Mouse (Mus musculus) limb, embryonic 13.5 days (tissue): ENCODE results near the gene Obp2a. TPM values are rescaled to one million over a fixed set of nuclear protein-coding genes. Genes with fewer than 3 reads are reported as not detected.
"Not testable (repeated sequence)": the region's sequence is repeated elsewhere in the genome, so short reads cannot be mapped to it uniquely, and the experiment has no call there.

ENCODE experiments used
- ATAC-seq: fragments of 200-750 bp; cut with Nextera tagmentation; 2 replicates; pipeline ENCODE4 v1.8.0; 2017; ENCODE audit warnings: low read depth, moderate number of reproducible peaks, moderate TSS enrichment; ENCODE audit not compliant: low FRiP score
- H3K27ac ChIP-seq: fragments of 300-500 bp; sonication (generic); 2 replicates; pipeline ENCODE4 v1.5.1; 2015; ENCODE audit warnings: inconsistent platforms, mild to moderate bottlenecking, moderate library complexity
- H3K27me3 ChIP-seq: fragments of 300-500 bp; sonication (generic); 2 replicates; pipeline ENCODE4 v1.6.1; 2015; ENCODE audit warnings: mild to moderate bottlenecking, inconsistent platforms
- H3K36me3 ChIP-seq: fragments of 300-500 bp; sonication (generic); 2 replicates; pipeline ENCODE4 v1.6.1; 2015; ENCODE audit warnings: inconsistent platforms, mild to moderate bottlenecking, moderate library complexity
- H3K4me1 ChIP-seq: fragments of 300-500 bp; sonication (generic); 2 replicates; pipeline ENCODE4 v1.6.1; 2015; ENCODE audit warnings: inconsistent platforms
- H3K4me2 ChIP-seq: fragments of 300-500 bp; sonication (generic); replicated peaks from 2 replicates; pipeline ENCODE4 v1.6.1; 2015; ENCODE audit warnings: inconsistent platforms, mild to moderate bottlenecking, moderate library complexity
- H3K4me3 ChIP-seq: fragments of 300-500 bp; sonication (generic); 2 replicates; pipeline ENCODE4 v1.5.1; 2015; ENCODE audit warnings: moderate library complexity, mild to moderate bottlenecking, inconsistent platforms
- H3K9ac ChIP-seq: fragments of 300-500 bp; sonication (generic); 2 replicates; pipeline ENCODE4 v1.6.1; 2015; ENCODE audit warnings: mild to moderate bottlenecking, inconsistent platforms
- H3K9me3 ChIP-seq: fragments of 300-500 bp; sonication (generic); 2 replicates; pipeline ENCODE4 v1.6.1; 2016; ENCODE audit warnings: inconsistent platforms
- WGBS: fragments of 180-500 bp; shearing (Covaris S2); methylation state at CpG from one replicate; pipeline ENCODE4 v1.1.7; 2015; 5-methylcytosine and 5-hydroxymethylcytosine counted together
- polyA plus RNA-seq: library from polyadenylated mRNA; unstranded; fragments of >200 nt; fragmentation: Nextera tagmentation; extraction: Ambion mirVana; gene quantifications from 2 replicates; pipeline ENCODE4 v1.2.1, GENCODE M21; 2015

Gene Obp2a
- not detected in 2 replicates for polyA plus RNA-seq

DNA sequence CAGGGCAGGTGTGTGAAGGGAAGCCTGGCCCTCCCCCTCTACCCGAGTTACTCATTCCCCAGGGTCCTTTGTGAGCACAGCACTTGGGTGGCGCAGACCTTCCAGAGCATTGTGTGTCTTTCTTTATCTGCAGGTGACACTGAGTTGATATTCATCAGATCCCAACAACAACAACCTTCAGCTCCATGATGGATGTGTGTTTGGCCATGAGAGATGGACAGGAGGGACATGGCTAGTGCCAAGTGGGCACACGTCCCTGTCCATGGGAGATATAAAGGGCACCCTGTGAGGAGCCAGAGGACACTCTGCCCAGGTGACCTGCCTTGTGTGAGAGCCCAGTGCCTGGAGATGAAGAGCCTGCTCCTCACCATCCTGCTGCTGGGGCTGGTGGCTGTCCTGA, at the start of gene Obp2a:
Gene Obp2a (plus strand): TSS at position 301 of the 400 bp plus-strand sequence.
- not testable (repeated sequence) for H3K27ac ChIP-seq, H3K4me3 ChIP-seq, H3K36me3 ChIP-seq, H3K9me3 ChIP-seq, ATAC-seq, H3K9ac ChIP-seq, H3K4me2 ChIP-seq, H3K4me1 ChIP-seq, H3K27me3 ChIP-seq
- 89% methylated on average over 3 of the region's 3 CpGs for WGBS

GRCm38 (mm10) chr2:25652902-25653301, 46.9 kb upstream of the Obp2a start, which contains the start of gene Lcn8:
Gene Lcn8, plus strand, starts transcription at chr2:25653120.
- Histone ChIP-seq H3K27ac (no peak within 1 kb of the TSS), H3K36me3 (no peaks in the 10 kb centered on the region), H3K27me3 (no peaks in the 10 kb centered on the region), H3K9ac (no peak within 1 kb of the TSS), H3K4me2 (no peak within 1 kb of the TSS), H3K9me3 (no peaks in the 10 kb centered on the region), H3K4me1 (no peaks in the 10 kb centered on the region), H3K4me3 (no peak within 1 kb of the TSS)
- ATAC-seq: no peak
- WGBS: 81% methylated on average over 2 of the region's 2 CpGs

DNA sequence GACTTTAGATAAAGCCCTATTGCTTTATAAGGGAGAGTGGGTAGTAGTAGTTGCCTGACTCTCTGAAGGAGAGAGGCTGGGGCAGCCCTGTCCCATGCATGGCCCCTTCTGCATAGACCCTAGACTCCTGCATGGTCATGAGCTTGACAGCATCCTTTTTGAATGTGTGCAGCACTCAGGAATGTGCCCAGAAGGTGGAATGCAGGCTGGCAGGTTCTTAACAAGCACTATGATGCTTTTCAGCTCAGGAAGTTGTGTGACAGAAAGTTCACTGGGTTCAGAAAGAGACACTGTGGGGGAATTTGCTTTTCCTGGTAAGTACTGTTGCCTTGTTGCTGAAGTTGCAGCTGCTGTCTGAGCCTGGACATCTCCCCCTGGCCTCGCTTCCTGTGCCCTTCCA, 45.3 kb upstream of the Obp2a start:
- Histone ChIP-seq H3K4me2 (no peak overlapping the region), H3K4me3 (no peak overlapping the region), H3K36me3 (no peaks in the 10 kb centered on the region), H3K27ac (no peak overlapping the region), H3K9ac (no peak overlapping the region), H3K9me3 (no peaks in the 10 kb centered on the region), H3K27me3 (no peaks in the 10 kb centered on the region), H3K4me1 (no peaks in the 10 kb centered on the region)
- 67% methylated on average over 1 of the region's 1 CpGs for WGBS
- no peak for ATAC-seq

- H3K27ac ChIP-seq: no peak overlapping the region
- WGBS: 83% methylated on average over 4 of the region's 4 CpGs
- H3K27me3 ChIP-seq: no peaks in the 10 kb centered on the region
- no peaks in the 10 kb centered on the region for H3K4me1 ChIP-seq
- no peaks in the 10 kb centered on the region for H3K36me3 ChIP-seq
- H3K9me3 ChIP-seq: no peaks in the 10 kb centered on the region
- H3K4me2 ChIP-seq: no peak overlapping the region
- H3K9ac ChIP-seq: no peak overlapping the region
- H3K4me3 ChIP-seq: no peak overlapping the region
- no peak for ATAC-seq
These were observed 43.2 kb upstream of the Obp2a start for GRCm38 (mm10) chr2:25656691-25657090.

DNA sequence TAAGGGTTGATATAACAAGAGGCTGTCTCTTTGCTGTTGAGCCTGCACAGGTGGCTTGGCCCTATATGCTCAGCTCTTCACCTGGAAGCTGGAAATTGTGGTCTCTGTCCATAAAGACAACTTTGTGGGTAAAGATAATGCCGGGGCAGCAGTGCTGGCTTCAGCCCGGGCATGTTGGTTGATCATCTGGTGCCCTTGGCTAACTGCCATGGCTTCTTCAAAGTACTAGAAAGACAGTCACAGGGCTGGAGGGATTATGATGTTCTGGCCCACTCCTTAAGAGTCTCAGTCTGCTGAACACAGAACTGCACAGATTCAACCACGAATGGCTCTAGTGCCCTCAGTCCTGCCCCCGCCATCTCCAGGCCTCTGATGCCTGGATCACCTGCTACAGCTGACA, 42.6 kb upstream of the Obp2a start:
- no peaks in the 10 kb centered on the region for H3K9me3 ChIP-seq
- H3K9ac ChIP-seq: no peak overlapping the region
- H3K36me3 ChIP-seq: no peaks in the 10 kb centered on the region
- H3K4me1 ChIP-seq: no peaks in the 10 kb centered on the region
- no peak overlapping the region for H3K4me3 ChIP-seq
- no peak overlapping the region for H3K27ac ChIP-seq
- no peaks in the 10 kb centered on the region for H3K27me3 ChIP-seq
- no peak for ATAC-seq
- WGBS: 91% methylated on average over 4 of the region's 4 CpGs
- H3K4me2 ChIP-seq: no peak overlapping the region

- no peak for ATAC-seq
- H3K9ac ChIP-seq: no peak within 1 kb of the TSS
These were observed 42.2 kb upstream of the Obp2a start, which contains the start of gene Lcn5 for GRCm38 (mm10) chr2:25657652-25658051. Gene Lcn5, plus strand, starts transcription at chr2:25657952.

GRCm38 (mm10) chr2:25660279-25660678, 39.6 kb upstream of the Obp2a start:
- 86% methylated on average over 8 of the region's 8 CpGs for WGBS
- ATAC-seq: no peak
- no peaks in the 10 kb centered on the region for H3K9me3 ChIP-seq
- no peak overlapping the region for H3K9ac ChIP-seq
- H3K36me3 ChIP-seq: no peaks in the 10 kb centered on the region
- H3K4me2 ChIP-seq: no peak overlapping the region
- no peaks in the 10 kb centered on the region for H3K27me3 ChIP-seq
- no peaks in the 10 kb centered on the region for H3K4me1 ChIP-seq
- H3K27ac ChIP-seq: no peak overlapping the region
- H3K4me3 ChIP-seq: no peak overlapping the region

More at GRCm38 (mm10) chr2:25657652-25658051, 42.2 kb upstream of the Obp2a start, which contains the start of gene Lcn5:
- Histone ChIP-seq H3K4me1 (no peaks in the 10 kb centered on the region), H3K27me3 (no peaks in the 10 kb centered on the region), H3K4me2 (no peak within 1 kb of the TSS), H3K4me3 (no peak within 1 kb of the TSS), H3K36me3 (no peaks in the 10 kb centered on the region), H3K9me3 (no peaks in the 10 kb centered on the region), H3K27ac (no peak within 1 kb of the TSS)

DNA sequence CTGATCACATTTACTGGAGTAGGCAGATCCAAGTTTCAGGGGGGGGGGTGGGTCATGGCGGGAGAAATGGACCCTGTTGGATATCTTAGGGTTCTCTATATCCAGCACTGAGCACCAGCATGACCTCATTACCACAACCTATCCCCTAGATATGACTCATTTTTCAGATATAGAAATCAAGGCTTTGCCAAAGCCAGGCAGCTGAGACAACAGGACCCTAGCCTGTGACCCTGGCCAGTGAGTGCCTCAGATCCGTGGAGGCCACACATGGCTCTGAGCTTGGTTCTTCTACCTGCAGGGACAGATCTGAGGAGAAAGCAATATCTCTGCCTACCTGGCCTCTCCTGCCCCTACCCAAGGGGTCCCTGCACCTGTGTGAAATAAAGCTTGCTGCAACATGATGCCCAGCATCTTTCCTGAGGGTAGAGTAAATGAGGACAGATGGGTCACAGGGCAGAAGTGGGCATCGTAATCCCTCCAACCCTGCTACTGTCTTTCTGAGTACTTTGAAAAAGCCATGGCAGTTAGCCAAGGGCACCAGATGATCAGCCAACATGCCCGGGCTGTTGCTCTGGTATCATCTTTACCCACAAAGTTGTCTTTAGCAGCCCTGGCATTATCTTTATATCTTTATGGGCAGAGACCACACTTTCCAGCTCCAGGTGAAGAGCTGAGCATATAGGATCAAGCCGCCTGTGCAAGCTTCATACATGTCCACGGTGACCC, 38.4 kb upstream of the Obp2a start:
- H3K27me3 ChIP-seq: no peaks in the 10 kb centered on the region
- no peak overlapping the region for H3K4me3 ChIP-seq
- no peak; the same call in 1 of the 2 replicates for ATAC-seq
- H3K4me1 ChIP-seq: no peaks in the 10 kb centered on the region
- H3K36me3 ChIP-seq: no peaks in the 10 kb centered on the region
- no peak overlapping the region for H3K27ac ChIP-seq
- WGBS: 88% methylated on average over 6 of the region's 6 CpGs
- no peak overlapping the region for H3K4me2 ChIP-seq
- H3K9ac ChIP-seq: no peak overlapping the region
- H3K9me3 ChIP-seq: no peaks in the 10 kb centered on the region

DNA sequence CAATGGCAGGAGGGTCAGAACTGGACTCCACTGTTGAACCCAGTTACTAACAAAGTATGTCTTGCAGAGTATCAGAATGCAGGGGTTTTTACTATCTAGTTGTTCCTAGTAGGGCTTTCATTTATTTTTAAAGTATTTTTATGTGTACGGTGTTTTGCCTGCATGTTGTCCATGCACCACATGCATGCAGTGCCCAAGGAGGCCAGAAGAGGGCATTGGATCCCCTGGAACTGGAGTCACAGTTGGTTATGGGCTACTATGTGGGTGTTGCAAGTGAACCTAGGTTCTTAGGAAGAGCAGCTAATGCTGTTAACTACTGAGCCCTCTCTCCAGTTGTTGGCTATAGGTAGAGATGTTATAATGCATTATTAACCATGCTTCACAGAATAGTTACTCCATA, 36.3 kb upstream of the Obp2a start:
- no peaks in the 10 kb centered on the region for H3K36me3 ChIP-seq
- H3K27me3 ChIP-seq: no peaks in the 10 kb centered on the region
- H3K4me2 ChIP-seq: no peak overlapping the region
- H3K4me1 ChIP-seq: no peaks in the 10 kb centered on the region
- no peaks in the 10 kb centered on the region for H3K9me3 ChIP-seq
- no peak overlapping the region for H3K4me3 ChIP-seq
- ATAC-seq: no peak
- H3K27ac ChIP-seq: no peak overlapping the region
- H3K9ac ChIP-seq: no peak overlapping the region
- 73% methylated on average over 1 of the region's 1 CpGs for WGBS

- no peak overlapping the region for H3K27ac ChIP-seq
- no peaks in the 10 kb centered on the region for H3K36me3 ChIP-seq
- no peak overlapping the region for H3K4me2 ChIP-seq
- H3K27me3 ChIP-seq: no peaks in the 10 kb centered on the region
- ATAC-seq: no peak
- H3K9ac ChIP-seq: no peak overlapping the region
- no peak overlapping the region for H3K4me3 ChIP-seq
- no peaks in the 10 kb centered on the region for H3K4me1 ChIP-seq
- no peaks in the 10 kb centered on the region for H3K9me3 ChIP-seq
- 83% methylated on average over 5 of the region's 5 CpGs for WGBS
These were observed 35.7 kb upstream of the Obp2a start for GRCm38 (mm10) chr2:25664125-25664524.

DNA sequence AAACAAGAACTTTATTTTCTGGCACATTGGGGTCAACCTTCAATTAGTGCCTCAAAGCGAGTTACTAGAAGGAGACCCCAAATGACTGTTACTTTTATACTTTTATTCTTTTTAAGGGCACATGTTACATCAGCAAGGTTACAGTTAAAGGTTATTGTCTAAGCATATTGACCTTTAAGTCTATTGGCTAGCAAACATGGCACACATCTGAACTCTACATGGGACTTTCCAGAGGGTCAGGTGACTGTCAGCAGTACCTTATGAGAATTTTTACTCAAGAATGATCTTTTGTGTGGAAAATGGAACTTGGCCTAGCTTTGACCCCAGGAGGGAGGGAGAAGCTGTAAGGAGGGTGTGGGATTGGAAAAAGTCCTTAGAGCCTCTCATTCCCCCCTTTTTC, 33.3 kb upstream of the Obp2a start:
- no peaks in the 10 kb centered on the region for H3K4me1 ChIP-seq
- H3K27ac ChIP-seq: no peak overlapping the region
- H3K4me2 ChIP-seq: no peak overlapping the region
- ATAC-seq: no peak
- no peaks in the 10 kb centered on the region for H3K36me3 ChIP-seq
- H3K4me3 ChIP-seq: no peak overlapping the region
- H3K27me3 ChIP-seq: no peaks in the 10 kb centered on the region
- WGBS: 65% methylated on average over 1 of the region's 1 CpGs
- no peaks in the 10 kb centered on the region for H3K9me3 ChIP-seq
- no peak overlapping the region for H3K9ac ChIP-seq

DNA sequence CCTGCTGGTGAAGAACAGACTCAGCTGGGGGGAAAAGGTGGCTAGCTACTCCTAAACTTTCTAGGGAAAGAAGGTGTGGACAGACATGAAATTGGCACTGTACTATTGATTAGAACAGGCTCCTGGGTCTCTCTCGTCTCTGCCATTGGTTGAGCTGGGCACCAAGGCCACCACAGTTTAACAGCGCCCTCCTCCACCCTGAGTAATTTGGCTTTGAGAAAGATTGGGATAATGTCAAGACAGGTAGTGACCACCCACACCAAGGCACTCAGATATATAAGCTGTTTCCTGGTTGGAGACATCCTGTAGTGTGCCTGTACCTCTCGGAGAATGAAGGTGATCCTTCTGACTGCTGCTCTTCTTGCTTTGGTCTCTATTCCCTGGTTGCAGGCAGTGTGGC, 23.4 kb upstream of the Obp2a start, which contains the start of gene Lcn6:
Gene Lcn6 (plus strand): TSS at position 301 of the 400 bp plus-strand sequence.
- no peaks in the 10 kb centered on the region for H3K36me3 ChIP-seq
- no peak for ATAC-seq
- WGBS: 90% methylated on average over 3 of the region's 3 CpGs

GRCm38 (mm10) chr2:25679559-25679958, 20.3 kb upstream of the Obp2a start:
- Histone ChIP-seq H3K27ac (no peak overlapping the region), H3K4me3 (no peak overlapping the region), H3K36me3 (no peaks in the 10 kb centered on the region), H3K4me1 (no peaks in the 10 kb centered on the region), H3K9me3 (no peaks in the 10 kb centered on the region), H3K9ac (no peak overlapping the region), H3K27me3 (no peaks in the 10 kb centered on the region), H3K4me2 (no peak overlapping the region)
- 75% methylated on average over 6 of the region's 6 CpGs for WGBS
- ATAC-seq: no peak

More for the DNA sequence above, 23.4 kb upstream of the Obp2a start, which contains the start of gene Lcn6:
- Histone ChIP-seq H3K4me3 (no peak within 1 kb of the TSS), H3K4me2 (no peak within 1 kb of the TSS), H3K9me3 (no peaks in the 10 kb centered on the region), H3K9ac (no peak within 1 kb of the TSS), H3K27ac (no peak within 1 kb of the TSS), H3K27me3 (no peaks in the 10 kb centered on the region), H3K4me1 (no peaks in the 10 kb centered on the region)
